Mouse (Mus musculus) heart, adult 2 months (tissue): Measurements from ENCODE around the gene Slc22a2. TPM values are rescaled to one million over a fixed set of nuclear protein-coding genes. Genes with fewer than 3 reads are reported as not detected.

ENCODE experiments used
- DNase-seq, 2 experiments: peaks; one replicate each; pipeline ENCODE4 v3.0.0; 2021
- H3K27ac ChIP-seq: fragments of 200-600 bp; 2 replicates; pipeline ENCODE4 v1.8.1; 2022
- H3K27me3 ChIP-seq: fragments of 200-500 bp; 2 replicates; pipeline ENCODE4 v1.6.1; 2012; ENCODE audit warnings: mild to moderate bottlenecking, low read length, inconsistent platforms, mixed read lengths; ENCODE audit not compliant: control insufficient read depth, insufficient read depth
- H3K36me3 ChIP-seq: fragments of 200-500 bp; 2 replicates; pipeline ENCODE4 v1.6.1; 2012; ENCODE audit warnings: low read length, inconsistent platforms; ENCODE audit not compliant: control insufficient read depth, insufficient read depth
- H3K4me1 ChIP-seq: fragments of 200-500 bp; 2 replicates; pipeline ENCODE4 v1.6.1; 2011; ENCODE audit warnings: low read length; ENCODE audit not compliant: control insufficient read depth, insufficient read depth
- H3K4me3 ChIP-seq: fragments of 200-600 bp; 2 replicates; pipeline ENCODE4 v1.8.1; 2022
- H3K79me2 ChIP-seq: fragments of 200-500 bp; replicated peaks from 2 replicates; pipeline ENCODE4 v1.6.1; 2012; ENCODE audit warnings: mild to moderate bottlenecking, inconsistent platforms, low read length, moderate library complexity, mixed read lengths; ENCODE audit not compliant: control insufficient read depth, insufficient read depth
- H3K9ac ChIP-seq: fragments of 200-500 bp; 2 replicates; pipeline ENCODE4 v1.6.1; 2012; ENCODE audit warnings: low read depth, mild to moderate bottlenecking, control low read depth, inconsistent platforms, low read length, mixed read lengths
- CTCF ChIP-seq: fragments of 200-600 bp; IDR thresholded peaks from 2 replicates; pipeline ENCODE4 v1.8.1; 2022; ENCODE audit warnings: antibody characterized with exemption, mild to moderate bottlenecking, moderate library complexity
- EP300 ChIP-seq: fragments of 200-500 bp; IDR thresholded peaks from 2 replicates; pipeline ENCODE4 v1.6.1; 2011; ENCODE audit warnings: low read depth, low read length, control low read depth; ENCODE audit not compliant: insufficient read depth
- POLR2A ChIP-seq: fragments of 200-500 bp; IDR thresholded peaks from 2 replicates; pipeline ENCODE4 v1.6.1; 2011; ENCODE audit warnings: mild to moderate bottlenecking, low read depth, low read length, control low read depth; ENCODE audit not compliant: insufficient read depth
- WGBS: fragments of 180-500 bp; shearing (Covaris S2); methylation state at CpG from one replicate; pipeline ENCODE4 v1.1.7; 2018; 5-methylcytosine and 5-hydroxymethylcytosine counted together
- intact Hi-C: fragments of 180-260 bp; cut with DNase I; formaldehyde crosslinking; loops from one replicate; pipeline ENCODE4 v1.15.1; 2025
- polyA plus RNA-seq: library from polyadenylated mRNA; depleted of rRNA; stranded (reverse); fragments of >200 nt; gene quantifications from 2 replicates; pipeline ENCODE4 v1.2.3, GENCODE M21; 2012
- total RNA-seq, 2 experiments: library from RNA; stranded (reverse); gene quantifications; 2 replicates each; pipeline ENCODE4 v1.2.3; 2021

Gene Slc22a2
- total and polyA plus RNA-seq, 3 experiments = 0.20 TPM; not detected in 2

- H3K27me3 ChIP-seq = no peaks in the 10 kb centered on the region
- TF ChIP-seq POLR2A = no peak
- TF ChIP-seq EP300 = no peak
- no peak for TF ChIP-seq CTCF
- DNase-seq = no peak
- H3K4me1 ChIP-seq = no peaks in the 10 kb centered on the region
- H3K9ac ChIP-seq = no peak overlapping the region
- intact Hi-C loops = no loop called here
- no peak overlapping the region for H3K4me3 ChIP-seq
- H3K79me2 ChIP-seq = no peaks in the 10 kb centered on the region
- no peaks in the 10 kb centered on the region for H3K36me3 ChIP-seq
- WGBS = 75% methylated on average over 4 of the region's 4 CpGs
- H3K27ac ChIP-seq = no peak overlapping the region
These were observed 31.5 kb downstream of the Slc22a2 start for GRCm38 (mm10) chr17:12615429-12615828.

- Histone ChIP-seq H3K4me1 (no peaks in the 10 kb centered on the region), H3K79me2 (no peaks in the 10 kb centered on the region), H3K27ac (no peak overlapping the region), H3K36me3 (no peaks in the 10 kb centered on the region), H3K9ac (no peak overlapping the region), H3K27me3 (0 out of 2 replicates have a peak, but pooled peaks cover 1% of the 10 kb centered on the region), H3K4me3 (no peak overlapping the region)
- 79% methylated on average over 2 of the region's 2 CpGs for WGBS
- TF ChIP-seq POLR2A = no peak
- no peak for TF ChIP-seq CTCF
- TF ChIP-seq EP300 = no peak
- intact Hi-C loops = no loop called here
- no peak for DNase-seq
These were observed 35.7 kb downstream of the Slc22a2 start for GRCm38 (mm10) chr17:12619641-12620040.

GRCm38 (mm10) chr17:12627983-12628382 is 44.1 kb downstream of the Slc22a2 start:
- Histone ChIP-seq H3K4me3 (no peak overlapping the region), H3K27me3 (0 out of 2 replicates have a peak, but pooled peaks cover 4% of the 10 kb centered on the region), H3K79me2 (no peaks in the 10 kb centered on the region), H3K36me3 (no peaks in the 10 kb centered on the region), H3K9ac (no peak overlapping the region), H3K27ac (no peak overlapping the region), H3K4me1 (no peaks in the 10 kb centered on the region)
- no peak for TF ChIP-seq EP300
- TF ChIP-seq POLR2A = no peak
- TF ChIP-seq CTCF = no peak
- no peak for DNase-seq
- intact Hi-C loops = no loop called here
- 87% methylated on average over 4 of the region's 4 CpGs for WGBS

- Histone ChIP-seq H3K27me3 (no peaks in the 10 kb centered on the region), H3K79me2 (no peaks in the 10 kb centered on the region), H3K9ac (no peak overlapping the region), H3K36me3 (no peaks in the 10 kb centered on the region), H3K4me3 (no peak overlapping the region), H3K4me1 (no peaks in the 10 kb centered on the region), H3K27ac (no peak overlapping the region)
- TF ChIP-seq POLR2A (no peak), EP300 (no peak), CTCF (no peak)
- intact Hi-C loops = no loop called here
- 69% methylated on average over 6 of the region's 6 CpGs for WGBS
- DNase-seq = no peak
These were observed 47.2 kb downstream of the Slc22a2 start for GRCm38 (mm10) chr17:12630976-12631730.

GRCm38 (mm10) chr17:12631771-12632600 is 48.1 kb downstream of the Slc22a2 start:
- TF ChIP-seq CTCF (no peak), EP300 (no peak), POLR2A (no peak)
- no peaks in the 10 kb centered on the region for H3K27me3 ChIP-seq
- H3K79me2 ChIP-seq = no peaks in the 10 kb centered on the region
- H3K27ac ChIP-seq = no peak overlapping the region
- DNase-seq = no peak
- H3K36me3 ChIP-seq = no peaks in the 10 kb centered on the region
- H3K9ac ChIP-seq = no peak overlapping the region
- H3K4me1 ChIP-seq = no peaks in the 10 kb centered on the region
- 43% methylated on average over 7 of the region's 7 CpGs for WGBS
- intact Hi-C loops = no loop called here
- H3K4me3 ChIP-seq = no peak overlapping the region

GRCm38 (mm10) chr17:12634814-12635213 is 50.9 kb downstream of the Slc22a2 start:
- WGBS = 44% methylated on average over 4 of the region's 4 CpGs

More at GRCm38 (mm10) chr17:12634814-12635213, 50.9 kb downstream of the Slc22a2 start:
- TF ChIP-seq POLR2A = no peak
- TF ChIP-seq EP300 = no peak
- TF ChIP-seq CTCF = no peak
- Histone ChIP-seq H3K4me1 (no peaks in the 10 kb centered on the region), H3K4me3 (no peak overlapping the region), H3K27me3 (no peaks in the 10 kb centered on the region), H3K27ac (no peak overlapping the region), H3K79me2 (no peaks in the 10 kb centered on the region), H3K9ac (no peak overlapping the region), H3K36me3 (no peaks in the 10 kb centered on the region)
- intact Hi-C loops = no loop called here
- DNase-seq = no peak
